Mouse (Mus musculus): Measurements from ENCODE around the gene Cxcl17. TPM values are rescaled to one million over a fixed set of nuclear protein-coding genes. Genes with fewer than 3 reads are reported as not detected.

The Cxcl17 gene
- polyA plus RNA-seq, 1 experiment from 2014 or later: 38.1 TPM

DNA sequence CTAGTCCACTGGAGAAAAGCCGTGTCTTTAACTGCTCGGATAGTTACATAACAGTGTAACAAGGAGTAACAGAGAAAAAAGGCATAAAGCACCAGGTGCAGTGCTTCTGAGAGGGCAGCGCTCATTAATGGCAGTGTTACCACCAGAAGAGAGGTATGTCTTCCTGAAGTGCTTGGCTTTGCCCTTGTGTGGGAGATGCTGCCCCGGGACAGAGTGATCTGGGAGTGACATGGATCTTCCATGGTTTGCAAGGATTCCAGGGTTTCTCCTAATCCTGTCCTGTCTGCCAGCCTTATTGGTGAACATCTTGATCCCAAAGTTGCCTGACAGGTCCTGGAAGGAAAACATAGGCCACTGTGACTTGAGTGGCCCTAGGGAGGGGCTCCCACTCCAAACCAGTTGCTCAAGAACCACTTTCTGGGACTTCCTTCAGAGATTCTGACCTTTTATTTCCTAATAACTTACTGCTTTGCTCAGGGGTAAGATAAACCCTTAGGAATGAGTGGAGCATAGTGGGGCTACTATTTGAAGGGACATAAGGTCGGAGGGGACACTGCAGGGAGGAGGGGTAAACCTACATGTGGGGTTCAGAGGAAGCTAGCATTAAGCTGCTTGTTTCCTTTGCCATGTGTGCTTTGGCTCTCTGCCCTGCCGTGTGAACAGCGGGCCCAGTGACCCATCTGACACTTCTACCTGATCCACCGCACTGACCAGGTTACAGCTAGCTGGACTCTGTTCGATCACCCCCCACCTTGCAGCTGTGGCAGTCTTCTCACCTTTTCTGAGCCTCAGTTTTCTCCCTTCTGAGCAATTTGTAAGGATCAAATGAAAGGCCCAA lies 27.5 kb upstream of the Cxcl17 start:
- Histone ChIP-seq H3K9ac (replicated peaks; ENCODE audit: low read depth) (no peak overlapping the region), H3K9me3 (ENCODE audit: low read length) (no peaks in the 10 kb centered on the region), H3K27me3 (replicated peaks; ENCODE audit: insufficient read depth, low read length) (no peaks in the 10 kb centered on the region), H3K27ac (ENCODE audit: low read length) (peak overlapping the region; percentile 81), H3K4me2 (replicated peaks; ENCODE audit: low read depth, low read length) (no peak overlapping the region), H3K36me3 (ENCODE audit: insufficient read depth, low read length) (no peaks in the 10 kb centered on the region), H3K4me3 (ENCODE audit: low read depth, low read length) (no peak overlapping the region), H3K4me1 (ENCODE audit: insufficient read depth, low read depth, low read length) (peaks cover 22% of the 10 kb centered on the region; the same call in 1 of the 2 replicates)
- ATAC-seq (peak; percentile 83), DNase-seq (ENCODE audit: low spot score) (peak; percentile 86)
- WGBS: 51% methylated on average over 9 of the region's 9 CpGs
- TF ChIP-seq EP300 (IDR thresholded peaks at IDR 0.05) (peak; percentile 86), CTCF (IDR thresholded peaks at IDR 0.05) (no peak)

GRCm38 (mm10) chr7:25439124-25439822 lies 26.6 kb upstream of the Cxcl17 start:
- DNase-seq (ENCODE audit: low spot score): peak; percentile 73

DNA sequence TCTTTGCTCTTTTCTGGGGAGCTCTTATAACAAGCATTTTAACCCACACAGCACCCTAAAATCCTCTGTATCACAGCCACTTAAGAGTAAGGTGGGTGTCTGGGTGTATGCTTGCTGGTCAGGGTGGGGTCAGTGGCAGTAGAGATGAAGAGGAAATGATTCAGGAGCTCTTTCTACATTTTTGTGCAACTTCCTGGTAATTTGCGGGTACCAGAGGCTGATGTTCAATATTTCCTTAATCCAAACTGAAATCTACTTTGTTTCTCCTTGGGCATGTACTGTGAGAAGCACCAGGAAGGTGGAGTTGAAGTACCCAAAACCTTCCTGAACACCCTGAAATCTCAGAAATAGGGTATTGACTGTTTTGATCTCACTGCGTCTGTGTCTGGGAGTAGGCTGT lies 24.0 kb upstream of the Cxcl17 start:
- H3K9ac ChIP-seq (replicated peaks; ENCODE audit: low read depth): no peak overlapping the region
- H3K4me3 ChIP-seq (ENCODE audit: low read depth, low read length): no peak overlapping the region
- H3K36me3 ChIP-seq (ENCODE audit: insufficient read depth, low read length): no peaks in the 10 kb centered on the region
- TF ChIP-seq EP300 (IDR thresholded peaks at IDR 0.05): no peak
- no peak for TF ChIP-seq CTCF (IDR thresholded peaks at IDR 0.05)
- peaks cover 35% of the 10 kb centered on the region; the same call in 1 of the 2 replicates for H3K4me1 ChIP-seq (ENCODE audit: insufficient read depth, low read depth, low read length)
- peak; percentile 40 for DNase-seq (ENCODE audit: low spot score)
- H3K27me3 ChIP-seq (replicated peaks; ENCODE audit: insufficient read depth, low read length): no peaks in the 10 kb centered on the region
- H3K4me2 ChIP-seq (replicated peaks; ENCODE audit: low read depth, low read length): no peak overlapping the region
- peak overlapping the region; percentile 82 for H3K27ac ChIP-seq (ENCODE audit: low read length)
- 62% methylated on average over 2 of the region's 2 CpGs for WGBS
- ATAC-seq: no peak
- no peaks in the 10 kb centered on the region for H3K9me3 ChIP-seq (ENCODE audit: low read length)

More at GRCm38 (mm10) chr7:25439124-25439822, 26.6 kb upstream of the Cxcl17 start:
- 0 out of 2 replicates have a peak, but pooled peaks have one; percentile 17 for ATAC-seq
- peaks cover 28% of the 10 kb centered on the region; the same call in 1 of the 2 replicates for H3K4me1 ChIP-seq (ENCODE audit: insufficient read depth, low read depth, low read length)
- no peak overlapping the region for H3K4me2 ChIP-seq (replicated peaks; ENCODE audit: low read depth, low read length)
- TF ChIP-seq CTCF (IDR thresholded peaks at IDR 0.05): no peak
- TF ChIP-seq EP300 (IDR thresholded peaks at IDR 0.05): no peak
- H3K27me3 ChIP-seq (replicated peaks; ENCODE audit: insufficient read depth, low read length): no peaks in the 10 kb centered on the region
- 58% methylated on average over 8 of the region's 8 CpGs for WGBS
- H3K9me3 ChIP-seq (ENCODE audit: low read length): no peaks in the 10 kb centered on the region
- H3K27ac ChIP-seq (ENCODE audit: low read length): peak overlapping the region; percentile 81
- no peaks in the 10 kb centered on the region for H3K36me3 ChIP-seq (ENCODE audit: insufficient read depth, low read length)
- no peak overlapping the region for H3K9ac ChIP-seq (replicated peaks; ENCODE audit: low read depth)
- H3K4me3 ChIP-seq (ENCODE audit: low read depth, low read length): no peak overlapping the region

DNA sequence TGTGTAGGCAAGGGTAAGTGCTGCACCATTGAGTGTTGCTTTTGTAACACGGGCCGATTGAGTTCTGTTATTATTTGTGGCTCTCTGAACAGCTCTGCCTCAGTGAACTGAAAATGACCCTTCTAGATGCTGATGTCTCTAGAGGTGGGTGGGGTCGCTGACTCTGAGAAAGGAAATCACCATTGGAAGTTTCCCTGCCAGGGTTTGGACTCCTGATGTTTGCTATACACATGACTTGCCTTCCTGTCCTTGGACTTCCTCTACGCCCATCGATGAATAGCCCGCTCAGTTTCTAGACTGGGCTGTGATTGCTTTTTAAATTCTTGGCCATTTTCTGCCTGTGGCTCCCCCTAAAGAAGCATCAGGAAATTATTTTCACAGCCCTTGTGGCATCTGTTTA lies 23.5 kb upstream of the Cxcl17 start:
- no peak overlapping the region for H3K4me3 ChIP-seq (ENCODE audit: low read depth, low read length)
- H3K36me3 ChIP-seq (ENCODE audit: insufficient read depth, low read length): no peaks in the 10 kb centered on the region
- TF ChIP-seq CTCF (IDR thresholded peaks at IDR 0.05): peak; percentile 42
- TF ChIP-seq EP300 (IDR thresholded peaks at IDR 0.05): peak; percentile 92
- H3K4me1 ChIP-seq (ENCODE audit: insufficient read depth, low read depth, low read length): peaks cover 35% of the 10 kb centered on the region; the same call in 1 of the 2 replicates
- H3K9ac ChIP-seq (replicated peaks; ENCODE audit: low read depth): no peak overlapping the region
- H3K27ac ChIP-seq (ENCODE audit: low read length): peak overlapping the region; percentile 82
- no peaks in the 10 kb centered on the region for H3K9me3 ChIP-seq (ENCODE audit: low read length)
- H3K4me2 ChIP-seq (replicated peaks; ENCODE audit: low read depth, low read length): no peak overlapping the region
- DNase-seq (ENCODE audit: low spot score): peak; percentile 72
- WGBS: 51% methylated on average over 6 of the region's 6 CpGs
- ATAC-seq: peak; percentile 58
- H3K27me3 ChIP-seq (replicated peaks; ENCODE audit: insufficient read depth, low read length): no peaks in the 10 kb centered on the region

DNA sequence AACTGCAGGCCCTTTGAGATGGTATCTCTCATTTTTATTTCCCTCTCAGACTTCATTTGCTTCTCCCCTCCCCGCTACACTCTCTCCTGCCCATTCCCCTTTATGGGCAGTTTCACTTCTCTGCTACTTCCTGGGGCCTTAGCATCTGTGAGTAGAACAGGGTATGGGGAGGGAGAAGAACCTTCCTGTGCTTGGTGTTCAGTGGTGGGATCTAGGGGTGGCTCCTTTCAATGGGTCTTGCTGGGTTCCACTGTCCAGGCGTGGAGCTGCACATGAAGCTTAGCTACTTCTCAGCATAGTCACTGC lies 22.8 kb upstream of the Cxcl17 start:
- TF ChIP-seq CTCF (IDR thresholded peaks at IDR 0.05): no peak
- TF ChIP-seq EP300 (IDR thresholded peaks at IDR 0.05): no peak
- WGBS: 81% methylated on average over 2 of the region's 2 CpGs
- H3K4me1 ChIP-seq (ENCODE audit: insufficient read depth, low read depth, low read length): peaks cover 31% of the 10 kb centered on the region; the same call in 1 of the 2 replicates
- no peaks in the 10 kb centered on the region for H3K27me3 ChIP-seq (replicated peaks; ENCODE audit: insufficient read depth, low read length)
- H3K4me3 ChIP-seq (ENCODE audit: low read depth, low read length): no peak overlapping the region
- no peak for ATAC-seq
- no peaks in the 10 kb centered on the region for H3K36me3 ChIP-seq (ENCODE audit: insufficient read depth, low read length)
- H3K9ac ChIP-seq (replicated peaks; ENCODE audit: low read depth): no peak overlapping the region
- H3K4me2 ChIP-seq (replicated peaks; ENCODE audit: low read depth, low read length): no peak overlapping the region
- no peaks in the 10 kb centered on the region for H3K9me3 ChIP-seq (ENCODE audit: low read length)
- no peak for DNase-seq (ENCODE audit: low spot score)
- H3K27ac ChIP-seq (ENCODE audit: low read length): peak overlapping the region; percentile 82

All from lung, postnatal 0 days (tissue).